Mouse (Mus musculus) heart, adult 2 months (tissue): ENCODE data around the gene Bmx.

Experiments used
- EP300 ChIP-seq: fragments of 200-500 bp; IDR thresholded peaks from 2 replicates; pipeline ENCODE4 v1.6.1; 2011; ENCODE audit warnings: low read depth, low read length, control low read depth; ENCODE audit not compliant: insufficient read depth
- POLR2A ChIP-seq: fragments of 200-500 bp; IDR thresholded peaks from 2 replicates; pipeline ENCODE4 v1.6.1; 2011; ENCODE audit warnings: mild to moderate bottlenecking, low read depth, low read length, control low read depth; ENCODE audit not compliant: insufficient read depth

DNA sequence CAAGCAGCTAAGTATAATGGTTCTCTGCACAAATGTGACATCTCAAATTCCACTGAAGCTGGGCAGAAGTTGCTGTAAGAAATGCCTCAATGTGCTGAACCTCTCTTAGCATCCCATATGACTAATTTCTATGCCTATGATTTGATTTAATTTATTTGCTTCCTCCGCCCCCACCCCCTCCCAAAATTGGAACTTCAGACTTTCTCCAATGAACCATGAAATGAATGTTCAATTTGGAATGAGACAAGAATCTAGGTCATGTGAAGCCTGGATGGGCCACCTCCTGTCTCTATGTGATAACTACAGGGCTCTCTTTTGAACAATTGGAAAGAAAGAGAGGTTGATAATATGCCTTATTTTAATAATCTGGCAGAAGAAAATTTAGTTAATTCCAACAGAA lies 82.7 kb downstream of the Bmx start:
- TF ChIP-seq POLR2A = no peak
- TF ChIP-seq EP300 = no peak
